ENCODE assay signal across 8 mouse cellular contexts in the genomic region with DNA sequence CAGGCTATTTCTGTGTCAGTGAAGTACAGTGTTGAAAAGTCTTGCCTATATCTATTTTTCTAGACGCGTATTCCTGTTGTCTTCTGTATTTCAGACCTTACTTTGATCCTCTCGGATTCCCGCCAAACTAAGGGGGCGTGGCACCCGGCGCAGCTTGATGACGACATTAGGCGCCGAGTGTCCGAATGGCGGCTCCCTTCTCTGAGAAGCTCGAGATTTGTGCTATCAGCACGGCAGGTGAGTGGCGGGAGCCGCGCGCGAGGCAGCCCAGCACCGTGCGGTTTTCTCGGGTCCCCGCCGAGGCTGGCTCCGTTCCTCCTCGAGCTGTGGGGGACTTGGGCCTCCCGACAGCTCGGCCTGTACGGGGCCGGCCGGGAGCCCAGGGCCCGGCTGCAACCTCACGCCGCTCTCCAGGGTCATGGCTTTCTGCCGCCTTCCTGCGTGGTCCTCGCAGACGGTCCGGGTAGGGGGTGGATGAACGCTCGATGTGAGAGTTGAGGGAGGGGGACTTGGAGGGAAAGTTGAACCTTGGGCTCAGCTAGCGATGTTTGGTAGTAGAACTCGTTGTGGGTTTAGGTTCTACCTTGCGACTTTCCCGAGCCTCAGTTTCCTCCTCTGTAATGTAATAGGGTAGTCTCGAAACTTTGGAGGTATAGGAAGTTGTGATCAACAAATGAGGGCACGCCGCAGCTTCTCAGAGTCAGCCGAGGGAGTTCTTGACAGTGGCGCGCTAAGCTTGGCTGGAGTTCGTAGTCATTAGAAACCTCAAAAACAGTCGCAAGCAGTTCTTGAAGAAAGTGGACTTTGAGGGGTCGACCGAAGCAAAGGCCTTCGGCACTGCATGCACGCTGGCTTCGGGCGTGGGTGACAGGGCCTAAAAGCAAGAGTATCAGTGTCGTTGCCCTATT. TPM values are rescaled to one million over a fixed set of nuclear protein-coding genes. Genes with fewer than 3 reads are reported as not detected.
A peak's percentile ranks its signal among the peaks of the same experiment; 100 is the strongest.
DNase-seq lines count a peak whose midpoint lies in the region; ATAC-seq and TF ChIP-seq lines count a peak whose summit lies in the region.

A gene (plus strand): TSS at position 157 of the 908 bp plus-strand sequence.

- peak; percentile 91 for DNase-seq in gastrocnemius, adult 2 months
- DNase-seq in left cerebral cortex, adult 11 months (ENCODE audit: low spot score): peak; percentile 76
- DNase-seq in lung, postnatal 4 days: peak; percentile 90 to 94
- DNase-seq in retina, postnatal 1 day: peak; percentile 93
- peak; percentile 81 to 97 for DNase-seq in urinary bladder, adult 18-20 months (ENCODE audit: low spot score in 2 of 2)

- ATAC-seq in activated CD4-positive, CD25-positive, alpha-beta regulatory T cell, adult 4 months: peak; percentile 77
- ATAC-seq in common myeloid progenitor, adult 5-6 weeks (replicated peaks; ENCODE audit: low read depth, poor library complexity, severe bottlenecking): peak; percentile 75
- ATAC-seq in hindbrain, embryonic 16.5 days: peak; percentile 84

- peak within 1 kb of the TSS; percentile 89 for H3K4me3 ChIP-seq in gastrocnemius, adult 2 months
- peak within 1 kb of the TSS; percentile 63 for H3K4me3 ChIP-seq in hindbrain, embryonic 16.5 days (ENCODE audit: low read length)

- peak within 1 kb of the TSS; percentile 81 for H3K4me2 ChIP-seq in hindbrain, embryonic 16.5 days (ENCODE audit: low read length)

- intact Hi-C loops in gastrocnemius, adult 2 months (cut with DNase I): loop anchor here (2.0 kb wide), 1 partner anchor 61 kb away; no protein-coding TSS in a partner anchor

- peaks cover 11% of the 10 kb centered on the region for H3K4me1 ChIP-seq in hindbrain, embryonic 16.5 days (ENCODE audit: control insufficient read depth, insufficient read depth, low read depth, low read length)

- H3K27me3 ChIP-seq in hindbrain, embryonic 16.5 days (replicated peaks; ENCODE audit: control insufficient read depth, insufficient read depth, low read length): no peaks in the 10 kb centered on the region

- peak within 1 kb of the TSS; percentile 82 for H3K27ac ChIP-seq in gastrocnemius, adult 2 months
- H3K27ac ChIP-seq in hindbrain, embryonic 16.5 days (ENCODE audit: low read depth, low read length): no peak within 1 kb of the TSS

- TF ChIP-seq CTCF in gastrocnemius, adult 2 months (IDR thresholded peaks at IDR 0.05): no peak

- H3K9me3 ChIP-seq in hindbrain, embryonic 16.5 days (ENCODE audit: control insufficient read depth, low read length): no peaks in the 10 kb centered on the region

- peak within 1 kb of the TSS; percentile 73 for H3K9ac ChIP-seq in hindbrain, embryonic 16.5 days (ENCODE audit: low read depth, low read length)

- H3K36me3 ChIP-seq in hindbrain, embryonic 16.5 days (ENCODE audit: control insufficient read depth, insufficient read depth, low read length): peaks cover 6% of the 10 kb centered on the region

- WGBS in hindbrain, embryonic 16.5 days: 2% methylated on average over 56 of the region's 60 CpGs

RNA-seq across cellular contexts. Expression of the gene that starts here (rescaled TPM):
- 10 to 100 TPM; 10.4 to 18.1 TPM for polyA plus RNA-seq in activated CD4-positive, CD25-positive, alpha-beta regulatory T cell, adult 4 months (2017; shearing (Covaris generic))
- total RNA-seq in common myeloid progenitor, adult 5-6 weeks (2017): 31.2 and 34.8 TPM in 2 replicates
- total RNA-seq in gastrocnemius, adult 2 months (2021): 10 to 100 TPM; 10.8 to 11.2 TPM
- polyA plus RNA-seq in hindbrain, embryonic 16.5 days (2015; fragmentation: Nextera tagmentation; extraction: Ambion mirVana): 23.6 and 30.4 TPM in 2 replicates
